Mouse (Mus musculus): ENCODE measurements around the gene Cd200r1. TPM values are rescaled to one million over a fixed set of nuclear protein-coding genes. Genes with fewer than 3 reads are reported as not detected.
"Not testable (repeated sequence)": the region's sequence is repeated elsewhere in the genome, so short reads cannot be mapped to it uniquely, and the experiment has no call there.

Cd200r1 gene
- polyA plus RNA-seq, 1 experiment from 2014 or later: 0.58 TPM

DNA sequence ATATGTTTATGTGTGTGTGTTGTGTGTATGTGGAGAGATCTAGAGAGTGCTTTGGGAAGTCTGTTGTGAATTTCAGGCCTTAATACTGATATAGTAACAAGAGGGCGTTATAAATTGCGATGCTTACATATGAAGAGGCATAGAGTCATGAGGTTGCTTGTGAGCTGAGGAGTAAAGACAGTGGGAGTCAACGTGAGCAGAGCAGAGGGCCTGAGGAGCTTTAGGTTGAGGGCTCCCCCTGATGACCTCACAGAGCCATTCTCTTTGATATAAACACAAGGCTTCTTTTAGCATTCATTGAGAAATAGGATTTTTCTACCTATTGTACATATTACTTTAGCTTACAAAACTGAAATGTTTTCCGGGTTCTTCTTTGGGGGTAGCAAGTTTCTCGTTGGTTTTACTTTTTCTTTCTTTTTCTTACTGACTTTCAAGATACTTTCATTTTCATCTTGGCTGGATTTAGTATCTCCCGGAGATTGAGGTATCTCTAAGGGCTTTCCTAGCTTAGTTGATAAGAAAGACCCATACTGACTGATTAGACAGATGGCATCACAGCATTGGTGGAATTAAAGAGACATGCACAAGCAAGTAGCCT lies 47.0 kb downstream of the Cd200r1 start:
- ATAC-seq (ENCODE audit: insufficient read depth, low FRiP score, low TSS enrichment): no peak
- no peak overlapping the region for H3K9ac ChIP-seq (ENCODE audit: low read length)
- no peaks in the 10 kb centered on the region for H3K9me3 ChIP-seq (ENCODE audit: control insufficient read depth, low read length)
- no peaks in the 10 kb centered on the region for H3K36me3 ChIP-seq (ENCODE audit: control insufficient read depth, insufficient read depth, low read length)
- WGBS: 87% methylated on average over 6 of the region's 6 CpGs
- no peak overlapping the region for H3K27ac ChIP-seq (ENCODE audit: low read depth, low read length)
- no peak for DNase-seq (ENCODE audit: low spot score)
- H3K4me3 ChIP-seq (ENCODE audit: low read depth, low read length): no peak overlapping the region
- H3K27me3 ChIP-seq (ENCODE audit: control insufficient read depth, insufficient read depth, low read length): no peaks in the 10 kb centered on the region
- no peaks in the 10 kb centered on the region for H3K4me1 ChIP-seq (ENCODE audit: control insufficient read depth, insufficient read depth, low read length)
- H3K4me2 ChIP-seq (ENCODE audit: low read depth): no peak overlapping the region

DNA sequence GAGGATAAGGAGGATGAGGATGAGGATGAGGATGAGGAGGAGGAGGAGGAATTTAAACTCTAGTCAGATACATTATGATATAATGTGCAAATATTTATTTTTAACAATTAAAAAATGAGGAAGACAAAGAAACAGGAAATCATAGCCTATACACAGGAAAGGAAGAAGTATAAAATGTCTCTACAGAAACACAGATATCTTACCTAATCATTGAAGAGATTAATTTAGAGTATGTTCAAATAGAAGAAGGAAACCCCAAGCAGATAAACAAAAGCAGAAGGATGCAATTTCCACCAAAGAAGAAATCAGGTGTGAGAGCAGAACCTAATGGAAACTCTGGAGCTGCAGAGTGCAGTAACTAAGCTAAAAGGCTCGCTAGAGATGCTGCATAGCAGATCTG lies 52.5 kb downstream of the Cd200r1 start:
- H3K27me3 ChIP-seq (ENCODE audit: control insufficient read depth, insufficient read depth, low read length): no peaks in the 10 kb centered on the region
- H3K9ac ChIP-seq (ENCODE audit: low read length): no peak overlapping the region
- ATAC-seq (ENCODE audit: insufficient read depth, low FRiP score, low TSS enrichment): no peak
- H3K27ac ChIP-seq (ENCODE audit: low read depth, low read length): no peak overlapping the region
- H3K4me2 ChIP-seq (ENCODE audit: low read depth): no peak overlapping the region
- no peak for DNase-seq (ENCODE audit: low spot score)
- no peaks in the 10 kb centered on the region for H3K36me3 ChIP-seq (ENCODE audit: control insufficient read depth, insufficient read depth, low read length)
- no peaks in the 10 kb centered on the region for H3K9me3 ChIP-seq (ENCODE audit: control insufficient read depth, low read length)
- no peak overlapping the region for H3K4me3 ChIP-seq (ENCODE audit: low read depth, low read length)
- 57% methylated on average over 1 of the region's 1 CpGs for WGBS
- H3K4me1 ChIP-seq (ENCODE audit: control insufficient read depth, insufficient read depth, low read length): no peaks in the 10 kb centered on the region

DNA sequence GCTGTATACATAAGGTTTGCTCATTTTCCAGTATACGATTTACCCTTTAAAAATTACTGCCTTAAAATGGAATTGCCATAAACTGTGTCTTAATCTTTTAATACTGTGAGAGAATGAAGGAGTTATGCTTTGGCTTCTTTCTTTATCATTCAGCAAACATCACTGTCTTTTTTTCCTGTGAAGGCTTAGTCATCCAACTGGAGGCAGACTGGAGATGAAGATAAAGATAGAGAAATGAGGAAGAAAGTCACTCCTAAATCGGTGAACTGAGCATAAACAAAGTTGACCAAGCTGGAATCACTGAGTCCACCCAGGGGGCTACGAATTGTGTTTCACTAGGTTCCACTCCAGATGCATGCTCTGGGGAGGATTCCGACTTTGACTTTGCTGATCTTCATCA lies 55.0 kb downstream of the Cd200r1 start:
- Histone ChIP-seq H3K9me3 (ENCODE audit: control insufficient read depth, low read length) (no peaks in the 10 kb centered on the region), H3K36me3 (ENCODE audit: control insufficient read depth, insufficient read depth, low read length) (no peaks in the 10 kb centered on the region), H3K4me2 (ENCODE audit: low read depth) (no peak overlapping the region), H3K9ac (ENCODE audit: low read length) (no peak overlapping the region), H3K27me3 (ENCODE audit: control insufficient read depth, insufficient read depth, low read length) (no peaks in the 10 kb centered on the region), H3K4me3 (ENCODE audit: low read depth, low read length) (no peak overlapping the region), H3K27ac (ENCODE audit: low read depth, low read length) (no peak overlapping the region), H3K4me1 (ENCODE audit: control insufficient read depth, insufficient read depth, low read length) (no peaks in the 10 kb centered on the region)
- DNase-seq (ENCODE audit: low spot score) (no peak), ATAC-seq (ENCODE audit: insufficient read depth, low FRiP score, low TSS enrichment) (no peak)
- WGBS: 89% methylated on average over 4 of the region's 4 CpGs

DNA sequence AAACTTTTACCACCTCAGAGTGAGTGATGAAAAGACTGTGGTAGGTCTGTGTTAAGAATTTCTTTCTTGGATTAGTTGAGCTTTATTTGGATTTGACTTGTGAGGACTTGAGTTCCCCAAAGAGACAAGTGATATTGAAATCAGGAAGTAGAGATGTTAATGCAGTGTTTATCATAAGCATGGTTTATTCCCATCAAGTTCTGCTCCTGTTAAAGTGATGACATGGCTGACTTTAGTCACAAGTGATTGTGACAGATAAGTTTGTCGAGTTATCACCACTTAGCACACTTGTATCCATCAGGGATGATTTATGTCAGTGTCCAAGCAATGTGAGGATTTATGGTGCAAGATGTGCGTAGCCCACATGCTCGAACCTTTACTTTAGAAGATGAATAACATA lies 66.8 kb downstream of the Cd200r1 start:
- Histone ChIP-seq H3K4me1 (ENCODE audit: control insufficient read depth, insufficient read depth, low read length) (no peaks in the 10 kb centered on the region), H3K9me3 (ENCODE audit: control insufficient read depth, low read length) (no peaks in the 10 kb centered on the region), H3K27me3 (ENCODE audit: control insufficient read depth, insufficient read depth, low read length) (no peaks in the 10 kb centered on the region), H3K4me2 (ENCODE audit: low read depth) (no peak overlapping the region), H3K9ac (ENCODE audit: low read length) (no peak overlapping the region), H3K27ac (ENCODE audit: low read depth, low read length) (no peak overlapping the region), H3K36me3 (ENCODE audit: control insufficient read depth, insufficient read depth, low read length) (no peaks in the 10 kb centered on the region), H3K4me3 (ENCODE audit: low read depth, low read length) (no peak overlapping the region)
- no peak for ATAC-seq (ENCODE audit: insufficient read depth, low FRiP score, low TSS enrichment)
- no peak for DNase-seq (ENCODE audit: low spot score)
- whole genome bisulfite sequencing: 69% methylated on average over 3 of the region's 3 CpGs

DNA sequence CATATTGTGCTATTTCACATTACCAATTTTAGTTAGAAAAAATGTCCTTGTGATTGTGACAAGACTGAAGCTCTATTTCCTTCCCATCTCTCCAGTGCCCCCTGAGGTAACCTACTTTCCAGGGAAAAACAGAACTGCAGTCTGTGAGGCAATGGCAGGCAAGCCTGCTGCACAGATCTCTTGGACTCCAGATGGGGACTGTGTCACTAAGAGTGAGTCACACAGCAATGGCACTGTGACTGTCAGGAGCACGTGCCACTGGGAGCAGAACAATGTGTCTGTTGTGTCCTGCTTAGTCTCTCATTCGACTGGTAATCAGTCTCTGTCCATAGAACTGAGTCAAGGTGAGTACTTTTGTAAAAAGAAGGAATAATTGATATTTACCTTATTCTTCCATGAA lies 67.7 kb downstream of the Cd200r1 start:
- not testable (repeated sequence) for DNase-seq (ENCODE audit: low spot score); H3K4me2 ChIP-seq (ENCODE audit: low read depth); H3K9me3 ChIP-seq (ENCODE audit: control insufficient read depth, low read length); H3K27ac ChIP-seq (ENCODE audit: low read depth, low read length); H3K36me3 ChIP-seq (ENCODE audit: control insufficient read depth, insufficient read depth, low read length); H3K9ac ChIP-seq (ENCODE audit: low read length); H3K27me3 ChIP-seq (ENCODE audit: control insufficient read depth, insufficient read depth, low read length); H3K4me3 ChIP-seq (ENCODE audit: low read depth, low read length); ATAC-seq (ENCODE audit: insufficient read depth, low FRiP score, low TSS enrichment); H3K4me1 ChIP-seq (ENCODE audit: control insufficient read depth, insufficient read depth, low read length)
- WGBS: 48% methylated on average over 2 of the region's 2 CpGs

Other genes with a start within 250 kb of the Cd200r1 start
- gene Boc, start 206.8 kb upstream of the Cd200r1 start, polyA plus RNA-seq (2014; fragmentation: Nextera tagmentation; extraction: Ambion mirVana): 43.8 and 48.2 TPM in 2 replicates
- 11.9 and 12.3 TPM in 2 replicates for gene Nepro, start 41.4 kb upstream of the Cd200r1 start, polyA plus RNA-seq (2014; fragmentation: Nextera tagmentation; extraction: Ambion mirVana)
- 31.9 and 33.2 TPM in 2 replicates for gene Gtpbp8, start 19.4 kb upstream of the Cd200r1 start, polyA plus RNA-seq (2014; fragmentation: Nextera tagmentation; extraction: Ambion mirVana)
- not detected in 2 replicates for gene Cd200r4, start 46.0 kb downstream of the Cd200r1 start, polyA plus RNA-seq (2014; fragmentation: Nextera tagmentation; extraction: Ambion mirVana)
- not detected in 2 replicates for gene Cd200r2, start 101.4 kb downstream of the Cd200r1 start, polyA plus RNA-seq (2014; fragmentation: Nextera tagmentation; extraction: Ambion mirVana)
- gene Cd200r3, start 177.9 kb downstream of the Cd200r1 start, polyA plus RNA-seq (2014; fragmentation: Nextera tagmentation; extraction: Ambion mirVana): not detected in 2 replicates

All from neural tube, embryonic 11.5 days (tissue).